11 mouse cellular contexts compared by ENCODE assay signal in the genomic region with DNA sequence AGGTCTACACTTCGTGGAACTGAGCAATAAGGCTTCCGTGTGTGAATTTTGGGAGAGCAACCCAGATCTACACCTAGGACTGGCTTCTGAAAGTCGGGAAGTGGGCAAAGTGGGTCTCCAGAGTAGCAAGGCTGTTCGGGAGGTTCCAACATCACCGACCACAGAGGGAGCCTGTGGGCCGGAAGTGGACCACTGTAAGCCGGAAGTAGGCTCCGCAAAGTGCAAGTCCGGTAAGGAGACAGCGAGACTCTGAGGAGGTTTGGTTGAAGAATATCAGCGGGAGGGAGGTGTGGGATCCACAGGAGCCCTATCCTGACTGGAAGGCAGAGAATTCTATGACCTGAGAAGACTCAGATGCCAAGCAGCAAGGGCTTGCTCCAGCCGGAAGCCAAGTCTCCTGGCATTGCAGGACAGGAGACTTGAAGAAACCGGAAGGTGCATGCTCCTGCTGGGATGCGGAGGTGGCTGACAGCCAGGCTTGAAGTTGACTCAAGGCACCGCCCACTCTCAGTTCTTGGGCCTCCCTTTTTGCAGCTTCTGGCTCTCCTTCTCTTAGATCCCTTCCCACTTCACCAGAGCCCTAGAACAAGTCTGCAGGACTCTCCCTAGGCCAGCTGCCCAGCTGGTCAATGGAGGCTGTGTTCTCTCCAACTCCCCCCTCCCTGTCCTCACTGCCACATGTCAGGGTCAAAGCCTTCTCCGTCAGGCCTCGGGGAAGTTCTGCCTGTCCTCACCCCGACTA. TPM values are rescaled to one million over a fixed set of nuclear protein-coding genes. Genes with fewer than 3 reads are reported as not detected.
A peak's percentile ranks its signal among the peaks of the same experiment; 100 is the strongest.
DNase-seq lines count a peak whose midpoint lies in the region; ATAC-seq lines count a peak whose summit lies in the region.
"Had no signal": no experiment of that assay in that cellular context is flagged by ENCODE, and none has a peak within 500 bp of the region (broad histone marks: within the 10 kb centered on the region; RNA-seq: fewer than 3 reads in every experiment).

No protein-coding gene starts in this region.

- H3K9me3 ChIP-seq in midbrain, embryonic 14.5 days (ENCODE audit: control insufficient read depth, low read length): no peaks in the 10 kb centered on the region
- H3K9me3 ChIP-seq in neural tube, embryonic 15.5 days (replicated peaks): no peaks in the 10 kb centered on the region

- no peaks in the 10 kb centered on the region for H3K27me3 ChIP-seq in midbrain, embryonic 14.5 days (ENCODE audit: control insufficient read depth, insufficient read depth, low read length)
- no peaks in the 10 kb centered on the region for H3K27me3 ChIP-seq in neural tube, embryonic 15.5 days (replicated peaks)

- no peak for ATAC-seq in midbrain, embryonic 14.5 days (ENCODE audit: low FRiP score, low TSS enrichment)
- ATAC-seq in neural tube, embryonic 15.5 days (ENCODE audit: low FRiP score): no peak

- WGBS in midbrain, embryonic 14.5 days: 83% methylated on average over 18 of the region's 18 CpGs
- WGBS in neural tube, embryonic 15.5 days: 80% methylated on average over 18 of the region's 18 CpGs

- H3K4me2 ChIP-seq in midbrain, embryonic 14.5 days (ENCODE audit: low read length): no peak overlapping the region
- H3K4me2 ChIP-seq in neural tube, embryonic 15.5 days: no peak overlapping the region

- peak; percentile 29 to 36 for DNase-seq in layer of hippocampus, adult 8-10 months (ENCODE audit: low spot score in 2 of 2)
- no peak for DNase-seq in layer of hippocampus, adult 9-10 months (ENCODE audit: low spot score)
- peak; percentile 32 to 74 for DNase-seq in frontal cortex, adult 2 months (ENCODE audit: extremely low spot score in 1 of 2, low spot score in 1 of 2)
- peak; percentile 58 to 76 for DNase-seq in left cerebral cortex, adult 18-20 months (ENCODE audit: low spot score in 2 of 2)
- DNase-seq in right cerebral cortex, postnatal 36 days (ENCODE audit: low spot score in 2 of 2): peak; percentile 43 to 57
- no peak for DNase-seq in midbrain, embryonic 14.5 days
- no peak for DNase-seq in B cell, adult 2 months

- H3K9ac ChIP-seq in midbrain, embryonic 14.5 days (replicated peaks; ENCODE audit: low read length): no peak overlapping the region
- H3K9ac ChIP-seq in neural tube, embryonic 15.5 days (replicated peaks): no peak overlapping the region

- no peaks in the 10 kb centered on the region for H3K36me3 ChIP-seq in midbrain, embryonic 14.5 days (ENCODE audit: control insufficient read depth, insufficient read depth, low read length)
- no peaks in the 10 kb centered on the region for H3K36me3 ChIP-seq in neural tube, embryonic 15.5 days

- no peak overlapping the region for H3K4me3 ChIP-seq in midbrain, embryonic 14.5 days (replicated peaks; ENCODE audit: low read depth, low read length)
- no peak overlapping the region for H3K4me3 ChIP-seq in neural tube, embryonic 15.5 days (replicated peaks)

- H3K27ac ChIP-seq in midbrain, embryonic 14.5 days (replicated peaks; ENCODE audit: low read depth, low read length): no peak overlapping the region
- no peak overlapping the region for H3K27ac ChIP-seq in neural tube, embryonic 15.5 days (replicated peaks)

- no peaks in the 10 kb centered on the region for H3K4me1 ChIP-seq in midbrain, embryonic 14.5 days (ENCODE audit: control insufficient read depth, insufficient read depth, low read length)
- no peaks in the 10 kb centered on the region for H3K4me1 ChIP-seq in neural tube, embryonic 15.5 days

RNA-seq across cellular contexts. Expression of a gene that starts 14.3 kb away (rescaled TPM):
- total RNA-seq in layer of hippocampus, adult 8-10 months (2022): 1 to 10 TPM; 3.3 to 5.3 (median 4.5) TPM
- 3.7 and 4.5 TPM in 2 replicates for polyA plus RNA-seq in frontal cortex, adult 2 months (2012; rRNA removed)
- 1 to 10 TPM; 3.2 to 3.8 TPM for total RNA-seq in left cerebral cortex, adult 18-20 months (2021)
- polyA plus RNA-seq in midbrain, embryonic 14.5 days (2014; fragmentation: Nextera tagmentation; extraction: Ambion mirVana): 0.97 and 1.4 TPM in 2 replicates
- 2.4 and 2.5 TPM in 2 replicates for polyA plus RNA-seq in neural tube, embryonic 15.5 days (2015; fragmentation: Nextera tagmentation; extraction: Ambion mirVana)

RNA-seq across cellular contexts. Expression of a gene that starts 14.6 kb away (rescaled TPM):
- total RNA-seq in layer of hippocampus, adult 8-10 months (2022): not detected
- polyA plus RNA-seq in frontal cortex, adult 2 months (2012; rRNA removed): not detected in 2 replicates
- total RNA-seq in left cerebral cortex, adult 18-20 months (2021): not detected
- not detected in 2 replicates for polyA plus RNA-seq in midbrain, embryonic 14.5 days (2014; fragmentation: Nextera tagmentation; extraction: Ambion mirVana)
- polyA plus RNA-seq in neural tube, embryonic 15.5 days (2015; fragmentation: Nextera tagmentation; extraction: Ambion mirVana): not detected in 2 replicates
- polyA plus RNA-seq: embryonic facial prominence, embryonic 11.5 days; intestine, embryonic 14.5 days; neural tube, embryonic 11.5 days had no signal

Comparison
In these comparisons a context has a peak if more than half of its experiments do, and no peak if none do; other contexts are left out.
1. DNase-seq: peak in layer of hippocampus, adult 8-10 months (2 of 2), frontal cortex, adult 2 months (2 of 2), left cerebral cortex, adult 18-20 months (2 of 2) and right cerebral cortex, postnatal 36 days (2 of 2); none in layer of hippocampus, adult 9-10 months (single experiment), midbrain, embryonic 14.5 days (single experiment) and B cell, adult 2 months (0 of 2).